Mouse (Mus musculus): Measurements from ENCODE around the gene Troap.

GRCm38 (mm10) chr15:99122642-99123041 is 48.3 kb downstream of the Troap start:
- no peak for TF ChIP-seq CTCF (IDR thresholded peaks at IDR 0.05; ENCODE audit: control insufficient read depth, insufficient read depth, insufficient replicate concordance, low read depth, low read length)
- no peak for TF ChIP-seq POLR2A (IDR thresholded peaks at IDR 0.05; ENCODE audit: control insufficient read depth, low read depth, low read length)

All from testis, adult 2 months (tissue).